Mouse (Mus musculus): ENCODE results near the gene Ino80e. TPM values are rescaled to one million over a fixed set of nuclear protein-coding genes. Genes with fewer than 3 reads are reported as not detected.

Ino80e gene
- polyA plus RNA-seq, 1 experiment, result 1,199 TPM

DNA sequence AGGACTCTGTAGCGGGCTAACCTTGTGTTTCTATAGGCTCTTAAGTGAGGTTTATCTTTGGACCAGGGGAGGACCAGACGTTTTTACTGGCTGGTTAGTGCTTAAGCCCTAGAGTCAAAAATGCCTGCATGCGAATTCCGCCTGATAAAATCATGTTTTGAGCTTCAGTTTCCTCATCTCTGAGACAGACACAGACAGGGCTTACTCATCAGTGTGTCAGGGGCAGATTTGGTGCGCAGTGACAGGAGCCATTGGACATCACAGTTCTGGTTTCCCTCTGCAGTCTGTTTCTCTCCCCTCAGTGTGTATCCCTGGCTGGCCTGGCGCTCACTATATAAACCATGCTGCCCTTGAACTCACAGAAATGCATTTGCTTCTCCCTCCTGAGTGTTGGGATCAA lies 59.0 kb downstream of the Ino80e start:
- peak; percentile 26 for TF ChIP-seq GATA1 (IDR thresholded peaks at IDR 0.05; ENCODE audit: low read length)

DNA sequence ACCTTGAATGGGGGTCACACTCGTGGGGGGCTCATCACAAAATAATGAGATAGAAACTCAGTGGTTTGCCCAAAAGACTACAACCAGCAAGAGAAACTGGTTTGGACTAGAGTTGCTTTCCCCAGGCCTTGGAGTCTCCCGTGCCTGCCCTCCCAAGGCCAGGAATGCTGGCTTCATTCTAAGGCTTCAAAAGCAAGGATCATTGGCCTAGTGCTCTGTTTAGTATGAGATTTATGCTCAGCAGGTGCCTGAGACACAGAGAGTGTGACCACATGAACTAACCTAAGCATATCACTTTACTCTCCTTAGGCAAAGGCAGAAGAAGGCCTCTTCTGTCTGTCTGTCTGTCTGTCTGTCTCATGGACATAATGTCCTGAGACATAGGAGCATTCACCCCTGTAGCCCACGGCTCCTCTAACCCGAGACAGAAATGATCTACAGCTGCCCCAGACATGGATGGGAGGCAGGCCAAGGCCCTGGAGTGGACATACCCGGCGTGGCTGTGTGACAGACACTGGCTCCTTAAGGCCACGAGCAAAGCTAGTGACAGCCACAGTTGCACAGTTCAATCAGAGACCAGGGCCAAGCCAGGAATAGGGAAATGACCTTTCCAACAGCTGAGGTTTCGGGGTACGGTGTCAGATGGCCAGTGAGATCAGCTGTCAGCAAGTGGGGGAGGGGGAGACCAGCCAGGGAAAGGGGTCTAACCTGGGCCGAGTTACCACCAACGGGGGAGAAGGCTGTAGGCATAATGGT lies 59.9 kb downstream of the Ino80e start:
- TF ChIP-seq GATA1 (IDR thresholded peaks at IDR 0.05; ENCODE audit: low read length), result no peak

DNA sequence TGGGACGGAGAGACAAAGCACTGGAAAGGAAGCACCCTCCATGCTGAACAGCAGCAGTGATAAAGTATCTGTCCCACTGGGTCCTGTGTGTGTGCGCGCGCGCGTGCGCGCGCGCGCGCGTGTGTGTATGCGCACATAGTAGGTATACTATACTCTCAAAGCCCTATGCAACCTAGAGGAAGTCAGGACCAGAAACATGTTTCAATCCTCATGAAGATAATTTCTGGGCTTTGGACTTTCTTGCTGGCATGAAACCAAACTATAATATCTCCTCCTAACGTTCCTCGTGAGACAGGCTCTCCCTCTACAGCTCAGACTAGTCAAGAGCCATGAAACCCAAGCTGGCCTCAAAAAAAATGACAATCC lies 61.1 kb downstream of the Ino80e start:
- TF ChIP-seq GATA1 (IDR thresholded peaks at IDR 0.05; ENCODE audit: low read length), result no peak

Other genes starting within 250 kb of the Ino80e start
- gene Nupr1, start 231.5 kb downstream of the Ino80e start, polyA plus RNA-seq (2012), result 5.6 and 7.9 TPM in 2 replicates
- gene Sgf29, start 213.1 kb downstream of the Ino80e start, polyA plus RNA-seq (2012), result 68.8 and 176 TPM in 2 replicates
- gene Sult1a1, start 185.9 kb downstream of the Ino80e start, polyA plus RNA-seq (2012), result not detected in 2 replicates
- 143 and 256 TPM in 2 replicates for gene Bola2, start 167.0 kb downstream of the Ino80e start, polyA plus RNA-seq (2012)
- 3.4 and 8.5 TPM in 2 replicates for gene Slx1b, start 166.6 kb downstream of the Ino80e start, polyA plus RNA-seq (2012)
- gene Coro1a, start 154.6 kb downstream of the Ino80e start, polyA plus RNA-seq (2012), result 13.7 TPM in 2 replicates
- gene Mapk3, start 102.8 kb downstream of the Ino80e start, polyA plus RNA-seq (2012), result 35.7 and 44.2 TPM in 2 replicates
- 3.3 and 3.7 TPM in 2 replicates for gene Gdpd3, start 96.0 kb downstream of the Ino80e start, polyA plus RNA-seq (2012)
- 29.3 and 38.2 TPM in 2 replicates for gene Ypel3, start 85.4 kb downstream of the Ino80e start, polyA plus RNA-seq (2012)
- 0.23 and 0.55 TPM in 2 replicates for gene Tbx6, start 80.9 kb downstream of the Ino80e start, polyA plus RNA-seq (2012)
- 185 and 249 TPM in 2 replicates for gene Ppp4c, start 69.9 kb downstream of the Ino80e start, polyA plus RNA-seq (2012)
- gene Fam57b, start 64.7 kb downstream of the Ino80e start, polyA plus RNA-seq (2012), result 0.35 and 0.56 TPM in 2 replicates
- not detected in 2 replicates for gene 4930451I11Rik, start 30.7 kb downstream of the Ino80e start, polyA plus RNA-seq (2012)
- not detected in 2 replicates for gene Doc2a, start 15.0 kb downstream of the Ino80e start, polyA plus RNA-seq (2012)
- gene Hirip3, start 405 bp downstream of the Ino80e start, polyA plus RNA-seq (2012), result 312 and 358 TPM in 2 replicates
- 210 and 262 TPM in 2 replicates for gene Taok2, start 22.3 kb upstream of the Ino80e start, polyA plus RNA-seq (2012)
- gene Tmem219, start 60.5 kb upstream of the Ino80e start, polyA plus RNA-seq (2012), result 54.6 and 89.1 TPM in 2 replicates
- 27.6 and 38.3 TPM in 2 replicates for gene Kctd13, start 66.5 kb upstream of the Ino80e start, polyA plus RNA-seq (2012)
- gene Asphd1, start 87.2 kb upstream of the Ino80e start, polyA plus RNA-seq (2012), result not detected in 2 replicates
- 0.59 and 0.93 TPM in 2 replicates for gene Sez6l2, start 88.2 kb upstream of the Ino80e start, polyA plus RNA-seq (2012)
- gene Cdipt, start 113.5 kb upstream of the Ino80e start, polyA plus RNA-seq (2012), result 94.7 and 114 TPM in 2 replicates
- gene Cdiptos, start 113.7 kb upstream of the Ino80e start, polyA plus RNA-seq (2012), result 0.04 and 0.16 TPM in 2 replicates
- 18.3 and 22.4 TPM in 2 replicates for gene Mvp, start 152.2 kb upstream of the Ino80e start, polyA plus RNA-seq (2012)
- gene Pagr1b, start 154.1 kb upstream of the Ino80e start, polyA plus RNA-seq (2012), result 4.9 and 12.5 TPM in 2 replicates
- 31.1 and 76.8 TPM in 2 replicates for gene Pagr1a, start 155.0 kb upstream of the Ino80e start, polyA plus RNA-seq (2012)
- gene Gm42742, start 158.7 kb upstream of the Ino80e start, polyA plus RNA-seq (2012), result 145 and 228 TPM in 2 replicates
- 0.53 and 1.9 TPM in 2 replicates for gene Prrt2, start 158.8 kb upstream of the Ino80e start, polyA plus RNA-seq (2012)
- gene Maz, start 164.7 kb upstream of the Ino80e start, polyA plus RNA-seq (2012), result 820 and 1,081 TPM in 2 replicates
- 45.3 and 56.9 TPM in 2 replicates for gene Kif22, start 180.1 kb upstream of the Ino80e start, polyA plus RNA-seq (2012)
- not detected in 2 replicates for gene Zg16, start 225.0 kb upstream of the Ino80e start, polyA plus RNA-seq (2012)
- gene AI467606, start 229.0 kb upstream of the Ino80e start, polyA plus RNA-seq (2012), result 197 and 223 TPM in 2 replicates

All from G1E-ER4 (cell line).